Mouse (Mus musculus) kidney, postnatal 25 days (tissue): ENCODE data around the gene Ifit1.
A peak's percentile ranks its signal among the peaks of the same experiment; 100 is the strongest.

Experiments used
- DNase-seq, 2 experiments: peaks; one replicate each; pipeline ENCODE4 v3.0.0; 2021; ENCODE audit warnings: mixed read lengths in 2 of 2

Gene Ifit1

DNA sequence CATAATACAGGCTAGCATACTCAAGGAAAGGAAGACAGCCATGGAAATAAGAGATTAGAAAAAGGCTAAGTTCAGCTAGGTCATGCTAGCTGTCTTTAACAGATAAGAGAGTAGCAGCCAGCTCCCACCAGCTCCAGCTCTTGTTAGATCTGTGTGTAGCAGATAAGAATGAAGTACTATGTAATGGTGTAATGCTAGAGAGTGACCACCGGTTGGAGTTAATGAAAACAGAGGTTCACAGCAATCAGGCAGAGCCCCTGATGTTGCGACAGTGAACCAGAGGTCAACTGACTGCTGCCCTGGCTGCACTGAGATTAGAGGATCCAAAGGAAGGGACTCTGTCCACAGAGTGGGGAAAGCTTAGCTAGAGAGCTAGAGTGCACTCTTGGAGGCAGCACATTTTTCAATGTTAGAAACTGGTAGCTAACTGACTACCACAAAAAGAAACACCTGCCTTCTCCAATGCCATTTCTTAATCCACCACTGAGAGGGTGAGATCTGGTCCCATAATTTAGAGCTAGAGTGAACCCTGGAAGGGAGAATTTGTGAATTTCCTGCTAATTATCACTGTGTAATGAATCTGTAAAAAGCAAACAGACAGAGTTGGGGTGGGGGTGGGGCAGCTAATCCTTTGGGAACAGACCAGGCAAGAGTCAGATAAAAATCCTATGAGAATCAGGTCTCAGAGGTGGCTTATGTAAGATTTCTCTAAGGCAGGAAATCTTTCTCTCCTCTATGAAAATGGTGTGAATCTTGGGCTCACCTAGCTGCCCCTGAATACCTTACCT, 16.0 kb downstream of the Ifit1 start:
- DNase-seq, result no peak

DNA sequence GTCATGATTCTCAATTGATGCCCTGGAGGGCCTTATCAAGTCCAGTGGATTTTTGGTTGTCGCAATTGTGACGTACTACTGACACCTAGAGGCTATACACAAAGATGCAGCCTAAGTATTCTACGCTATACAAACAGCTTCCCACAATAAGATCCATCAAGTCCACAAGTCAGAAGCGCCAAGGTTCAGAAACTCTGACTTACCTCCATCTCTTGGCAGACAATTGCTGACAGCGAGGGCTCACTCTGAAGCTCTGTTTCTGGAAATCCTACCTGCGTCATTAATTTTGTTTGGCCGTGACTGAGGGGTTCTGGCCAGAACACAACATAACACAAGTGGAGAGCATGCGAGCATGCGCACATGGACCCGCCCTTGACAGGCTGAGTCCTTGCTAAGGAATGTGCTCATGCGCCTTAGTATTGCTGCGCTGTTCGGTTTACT, 21.4 kb downstream of the Ifit1 start:
- peak; percentile 76 to 82 for DNase-seq

DNA sequence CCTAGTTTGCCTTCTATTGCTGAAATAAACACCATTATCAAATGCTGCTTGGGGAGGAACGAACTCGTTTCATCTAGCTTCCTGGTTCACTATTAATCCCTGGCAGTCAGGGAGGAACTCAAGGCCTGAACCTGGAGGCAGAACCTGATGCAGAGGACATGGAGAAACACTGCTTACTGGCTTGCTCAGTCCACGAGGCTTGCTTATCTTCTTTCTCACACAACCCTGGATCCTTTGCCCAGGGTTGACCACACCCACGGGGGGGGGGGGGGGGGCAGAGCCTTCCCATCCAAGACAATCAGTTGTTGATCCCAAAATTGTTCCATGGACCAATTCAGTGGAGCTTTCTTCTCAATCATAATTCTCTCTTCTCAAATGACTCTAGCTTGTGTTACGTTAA, 22.1 kb downstream of the Ifit1 start:
- DNase-seq, result no peak

DNA sequence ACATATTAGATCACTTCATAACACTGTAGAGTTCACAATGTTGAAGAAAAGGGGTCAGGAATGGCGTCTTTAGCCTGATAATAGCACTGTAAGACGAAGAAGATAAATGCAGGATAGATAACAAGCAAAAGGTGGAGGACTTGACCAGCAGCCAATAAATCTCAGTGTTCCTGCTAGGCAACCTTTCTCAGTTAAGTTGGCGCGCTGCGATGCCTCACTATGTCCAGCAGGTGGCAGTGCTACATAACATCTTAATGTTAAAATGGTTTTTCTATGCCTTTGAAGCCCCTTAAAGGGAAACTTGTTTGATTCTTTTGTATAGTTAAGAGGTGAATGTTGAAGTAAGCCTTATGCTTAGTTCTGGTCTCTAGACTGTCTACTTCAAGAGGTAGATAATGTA, 25.5 kb downstream of the Ifit1 start:
- peak; percentile 67 to 92 for DNase-seq

DNA sequence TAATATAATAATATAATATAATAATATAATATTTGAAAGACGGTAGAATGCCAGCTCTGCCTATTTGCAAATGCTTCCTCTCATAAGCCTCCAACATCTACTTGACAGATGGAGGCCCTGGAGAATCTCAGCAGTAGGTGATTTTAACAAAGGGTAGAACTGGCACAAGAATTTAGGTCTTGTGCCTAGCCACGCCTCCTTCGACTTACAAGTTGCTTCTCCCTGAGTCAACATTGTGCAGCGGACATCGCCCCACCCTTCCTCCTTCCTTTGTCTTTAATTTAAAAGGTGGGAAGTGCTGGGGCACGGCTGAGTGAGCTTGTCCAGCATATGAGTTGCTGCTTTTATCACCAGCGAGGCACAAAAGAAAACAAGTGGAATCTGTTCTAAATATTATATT, 32.8 kb downstream of the Ifit1 start:
- peak; percentile 58 to 73 for DNase-seq

DNA sequence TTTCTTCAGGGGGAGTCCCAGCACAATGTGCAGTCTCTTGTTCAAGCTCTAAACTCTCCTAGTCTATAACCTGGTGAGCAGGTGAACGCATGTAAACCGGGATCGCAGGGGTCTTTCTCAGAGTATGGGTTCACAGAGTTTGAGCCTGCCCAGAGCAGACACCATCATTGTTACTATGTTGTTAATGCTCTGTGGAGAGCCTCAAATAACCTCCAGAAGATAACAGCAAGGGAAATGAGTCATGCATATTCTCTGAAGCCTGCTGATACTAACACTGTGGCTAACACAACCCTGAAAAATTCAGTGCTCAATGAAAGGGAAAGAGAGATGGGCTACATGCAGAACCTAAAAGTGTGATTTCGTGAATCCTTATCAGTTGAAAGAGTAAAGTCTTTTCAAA, 37.8 kb downstream of the Ifit1 start:
- DNase-seq, result no peak

DNA sequence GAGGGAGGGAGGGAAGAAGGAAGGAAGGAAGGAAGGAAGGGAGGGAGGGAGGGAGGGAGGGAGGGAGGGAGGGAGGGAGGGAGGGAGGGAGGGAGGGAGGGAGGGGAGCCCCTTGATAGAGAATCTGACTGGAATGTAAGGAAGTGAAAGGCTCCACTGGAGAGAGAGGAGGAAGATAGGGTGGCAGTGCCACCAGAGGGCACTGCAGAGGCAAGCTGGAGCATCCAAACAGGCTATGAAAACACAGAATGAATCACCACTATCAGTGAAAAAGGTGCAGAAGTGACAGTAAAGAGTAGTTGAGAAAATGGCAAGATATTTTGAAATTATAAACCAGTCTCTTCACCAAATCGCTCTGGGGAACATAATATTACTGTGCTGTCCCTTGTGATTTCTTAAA, 44.2 kb downstream of the Ifit1 start:
- peak; percentile 75 to 80 for DNase-seq

DNA sequence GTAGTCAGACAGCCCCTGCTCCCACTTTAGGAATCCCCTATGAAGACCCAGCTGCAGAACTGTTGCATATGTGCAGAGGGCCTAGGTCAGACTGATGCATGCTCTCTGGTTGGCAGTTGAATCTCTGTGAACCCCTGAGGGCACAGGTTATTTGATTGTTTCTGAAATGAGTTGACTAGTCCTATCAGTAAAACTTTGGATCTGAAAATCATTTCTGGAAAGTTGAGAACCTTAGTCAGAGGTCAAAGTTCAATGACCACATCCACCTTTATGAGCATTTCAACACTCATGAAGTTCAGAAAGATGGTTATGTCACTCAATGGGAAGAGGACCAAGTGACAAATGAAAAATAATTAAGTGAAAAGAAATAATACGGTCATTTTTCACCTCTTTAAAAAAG, 44.9 kb downstream of the Ifit1 start:
- DNase-seq, result no peak

DNA sequence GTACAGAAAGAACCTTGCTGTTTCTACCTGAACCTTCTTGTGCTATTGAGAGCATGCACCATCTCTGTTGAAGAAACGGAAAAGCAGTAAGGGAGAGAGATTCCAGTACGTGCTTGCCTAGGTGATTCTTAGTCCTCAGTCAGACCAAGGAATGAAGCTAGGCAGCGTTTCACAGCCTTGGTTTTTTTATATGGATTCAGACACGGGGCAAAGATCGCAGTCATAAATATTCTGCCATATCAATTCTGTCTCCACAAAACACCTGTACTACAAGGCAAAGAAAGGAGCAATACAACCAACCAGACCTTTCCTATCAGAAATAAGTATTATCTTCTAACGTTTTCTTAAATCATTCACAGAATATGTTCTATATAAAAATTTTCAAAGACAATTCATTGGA, 50.7 kb downstream of the Ifit1 start:
- DNase-seq, result no peak

DNA sequence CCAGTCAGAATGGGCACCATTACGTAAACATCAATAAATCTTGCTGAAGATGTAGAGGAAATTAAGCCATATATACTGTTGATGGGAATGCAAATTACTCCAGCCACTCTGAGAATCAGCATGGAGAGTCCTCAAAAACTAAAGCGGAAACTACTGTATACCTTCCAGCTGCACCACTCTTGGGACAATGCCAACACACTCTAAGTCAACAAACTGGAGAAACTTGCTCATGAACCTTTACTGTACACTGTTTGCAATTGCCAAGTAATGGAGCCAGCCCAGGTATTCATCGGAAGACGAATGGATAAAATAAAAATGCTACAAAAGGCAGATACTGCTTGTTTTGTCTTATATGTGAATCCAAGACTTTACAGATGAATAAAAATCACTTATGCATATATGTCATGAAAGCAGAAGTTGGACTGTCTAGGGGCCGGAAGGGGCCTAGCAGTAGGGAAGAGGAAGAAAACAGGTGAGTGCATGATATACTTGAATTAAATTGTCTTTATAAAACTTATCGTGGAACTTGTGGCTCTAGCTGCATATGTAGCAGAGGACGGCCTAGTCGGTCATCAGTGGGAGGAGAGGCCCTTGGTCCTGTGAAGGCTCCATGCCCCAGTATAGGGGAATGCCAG, 55.8 kb downstream of the Ifit1 start:
- no peak for DNase-seq

DNA sequence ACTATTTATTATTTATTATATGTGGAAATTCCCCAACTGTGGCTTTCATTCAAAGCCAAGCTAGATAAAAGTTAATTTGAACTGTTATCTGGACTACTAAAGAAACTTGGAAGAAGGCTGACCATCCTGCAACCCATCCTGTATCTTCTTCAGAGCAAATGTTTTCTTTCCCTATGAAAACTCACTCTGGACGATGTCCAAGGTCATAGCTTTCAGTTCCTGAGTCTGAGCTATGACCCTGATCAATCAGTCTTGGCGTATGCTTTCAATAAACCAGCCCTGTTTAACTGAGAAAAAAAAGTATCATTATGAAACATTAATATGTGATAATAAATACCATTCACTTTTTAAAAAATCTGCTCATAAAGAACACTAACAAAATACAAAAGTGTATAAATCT, 56.8 kb downstream of the Ifit1 start:
- DNase-seq, result no peak

DNA sequence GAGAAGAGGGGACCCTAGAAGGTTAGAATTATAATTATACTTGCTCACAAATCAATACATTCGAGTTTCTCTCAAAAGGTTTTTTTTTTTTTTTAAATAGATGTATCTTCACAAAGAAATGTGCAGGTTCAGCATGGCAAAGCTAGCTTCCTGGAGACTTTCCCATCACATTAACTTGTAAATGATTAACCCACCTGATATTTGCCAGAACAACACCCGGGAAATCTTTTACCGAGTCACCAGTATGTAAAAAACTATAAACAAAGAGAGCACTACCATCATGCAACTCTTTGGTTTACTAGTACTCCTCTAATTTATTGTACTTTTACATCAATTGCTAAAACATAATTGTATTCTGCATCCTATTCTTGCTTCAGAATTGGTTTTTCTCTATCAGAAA, 57.8 kb downstream of the Ifit1 start:
- DNase-seq, result peak; percentile 41 to 43

DNA sequence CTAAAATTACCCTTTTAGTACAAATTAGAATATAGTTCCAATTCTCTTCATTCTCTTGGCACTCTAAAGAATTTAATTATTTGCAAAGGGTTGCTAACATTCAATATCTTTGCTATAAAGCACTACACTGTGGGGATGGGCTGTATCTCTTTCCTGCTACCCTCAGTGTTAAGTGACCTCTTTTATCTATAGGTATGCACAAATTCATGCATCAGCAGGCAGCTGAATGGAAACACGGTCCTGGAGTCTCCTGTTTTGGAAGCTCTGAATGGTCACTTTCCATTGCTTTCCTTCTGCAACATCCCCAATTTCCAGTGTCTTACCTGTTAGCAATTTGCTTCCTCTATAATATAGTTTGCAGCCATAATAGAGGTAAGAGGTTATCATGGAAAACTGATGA, 58.2 kb downstream of the Ifit1 start:
- DNase-seq, result no peak

DNA sequence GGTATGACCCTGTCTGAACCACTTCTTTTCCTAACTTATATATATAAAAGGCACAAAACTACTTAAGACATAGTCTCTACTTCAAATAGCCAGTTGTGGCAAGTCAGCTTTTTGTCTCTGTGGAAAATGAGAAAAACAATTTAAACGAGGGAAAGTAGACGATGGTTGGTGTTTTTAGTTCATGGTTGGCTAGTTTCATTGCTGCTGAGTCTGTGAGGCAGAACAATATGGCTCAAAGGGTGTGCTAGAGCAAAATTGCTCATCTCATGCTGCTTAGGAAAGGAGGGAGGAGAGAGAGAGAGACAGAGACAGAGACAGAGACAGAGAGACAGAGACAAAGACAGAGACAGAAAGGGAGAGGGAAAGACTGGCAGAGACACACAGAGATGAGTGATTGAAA, 58.6 kb downstream of the Ifit1 start:
- DNase-seq, result no peak
